Mouse (Mus musculus) gastrocnemius, postnatal 25 days (tissue): ENCODE measurements around the gene Mark4. TPM values are rescaled to one million over a fixed set of nuclear protein-coding genes. Genes with fewer than 3 reads are reported as not detected.

Experiments used
- DNase-seq: peaks from one replicate; pipeline ENCODE4 v3.0.0; 2022
- microRNA-seq, 2 experiments: library from miRNA; unstranded; fragments of <30 nt; microRNA quantifications; one replicate each; pipeline ENCODE4 v1.2.0; 2021; ENCODE audit warnings: borderline replicate concordance in 2 of 2
- total RNA-seq, 2 experiments: library from RNA; stranded (reverse); gene quantifications; 1 replicate in 1 of 2; 2 replicates in 1 of 2; pipeline ENCODE4 v1.2.3; 2021

Mark4 gene
- total RNA-seq, 2 experiments from 2014 or later: 13.2 to 13.8 TPM

GRCm38 (mm10) chr7:19399496-19400280 lies 58.9 kb downstream of the Mark4 start:
- no peak for DNase-seq

DNA sequence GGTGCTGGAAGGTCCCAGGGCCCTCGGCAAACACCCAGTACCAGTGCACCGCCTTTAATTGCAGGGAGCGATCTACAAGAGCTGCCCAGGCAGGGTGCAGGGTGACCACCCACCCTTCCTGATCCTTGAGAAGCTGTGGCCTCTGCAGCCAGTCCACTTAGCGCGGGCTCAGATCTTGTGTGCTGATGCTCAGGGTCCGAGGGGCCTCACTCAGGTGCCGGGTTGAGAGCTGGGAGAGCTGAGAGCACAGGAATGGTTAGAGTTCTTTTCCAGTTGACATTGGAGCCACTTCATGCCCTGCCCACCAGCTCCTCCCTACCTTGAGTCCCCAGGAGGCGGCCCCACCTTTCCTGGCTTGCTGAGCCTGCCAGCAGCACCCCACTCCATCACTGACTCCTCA lies 64.1 kb downstream of the Mark4 start:
- no peak for DNase-seq

GRCm38 (mm10) chr7:19388699-19389413 lies 69.8 kb downstream of the Mark4 start:
- no peak for DNase-seq

DNA sequence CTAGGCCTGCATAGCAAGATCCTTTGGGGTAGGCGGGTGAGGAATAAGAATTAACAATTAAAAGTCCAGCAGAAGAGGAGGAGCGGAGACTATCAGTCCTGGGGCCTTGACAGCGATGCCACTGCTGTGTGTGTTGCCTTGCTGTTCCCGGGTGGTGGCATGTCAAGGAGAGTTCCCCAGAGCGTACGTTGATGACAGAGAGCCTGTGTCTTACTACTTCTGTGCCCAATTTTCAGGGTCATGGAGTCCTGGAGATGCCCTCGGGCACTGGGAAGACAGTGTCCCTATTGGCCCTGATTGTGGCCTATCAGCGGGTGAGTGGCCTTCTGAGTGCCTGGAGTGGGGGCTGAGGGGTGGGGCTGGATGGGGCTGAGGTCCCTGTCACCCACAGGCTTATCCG lies 74.9 kb downstream of the Mark4 start:
- DNase-seq: no peak

- DNase-seq: no peak
Measured at GRCm38 (mm10) chr7:19382166-19382541, 76.5 kb downstream of the Mark4 start.

DNA sequence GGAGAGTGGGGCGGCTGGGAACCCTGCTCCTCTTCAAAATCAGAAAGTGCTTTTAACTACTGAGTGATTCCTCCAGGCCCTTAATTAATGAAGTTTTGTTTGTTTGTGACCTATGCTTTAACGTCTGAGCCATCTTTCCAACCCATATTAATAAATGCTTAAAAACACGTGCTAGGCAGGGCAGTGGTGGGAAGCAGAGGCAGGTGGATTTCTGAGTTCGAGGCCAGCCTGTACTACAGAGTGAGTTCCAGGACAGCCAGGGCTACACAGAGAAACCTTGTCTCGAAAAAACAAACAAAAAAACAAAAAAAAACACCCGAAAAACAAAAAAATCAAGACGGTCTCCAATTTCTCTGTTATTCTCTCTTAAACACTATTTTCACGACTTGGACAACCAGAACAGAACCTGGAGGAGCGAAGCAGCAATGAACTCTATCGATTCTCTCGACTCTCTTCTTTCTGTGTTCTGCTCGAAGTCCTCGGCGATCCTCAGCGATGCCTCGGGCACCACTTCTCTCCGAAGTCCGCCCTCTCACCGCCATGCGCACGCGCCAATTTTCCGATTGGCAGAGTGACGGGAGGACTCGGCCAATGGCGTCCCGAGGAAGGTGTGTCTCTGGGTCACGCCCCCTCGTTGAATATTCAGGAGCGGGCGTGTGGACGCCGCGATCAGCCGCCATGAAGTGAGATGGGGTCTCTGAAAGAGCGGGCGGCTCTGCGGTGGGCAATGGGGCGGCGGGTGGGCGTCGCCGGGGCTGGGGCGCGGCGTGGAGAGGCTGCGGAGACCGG lies 77.0 kb downstream of the Mark4 start, which contains the start of gene Ercc2:
Ercc2 (plus strand) TSS at position 634 of the 789 bp plus-strand sequence.
- DNase-seq: peak; percentile 99

DNA sequence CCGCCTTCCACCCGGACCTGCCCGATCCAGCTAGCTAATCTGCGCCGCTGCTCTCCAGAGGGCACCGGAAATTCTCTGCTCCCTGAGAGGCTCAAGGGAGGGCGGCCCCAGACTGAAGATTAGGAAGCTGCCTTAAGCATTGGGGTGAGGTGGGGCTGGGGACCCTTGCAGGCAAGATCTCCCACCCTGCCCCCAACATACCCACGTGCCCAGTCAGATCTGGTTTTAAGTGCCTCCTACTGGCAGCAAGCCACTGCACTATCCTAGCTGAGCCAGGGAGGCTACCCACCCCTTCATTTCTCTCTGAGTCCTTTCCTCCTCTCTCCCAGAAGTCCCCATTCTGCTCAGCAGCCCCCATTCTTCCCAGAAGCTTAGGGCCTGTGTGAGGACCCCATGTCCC lies 80.6 kb downstream of the Mark4 start:
- no peak for DNase-seq

DNA sequence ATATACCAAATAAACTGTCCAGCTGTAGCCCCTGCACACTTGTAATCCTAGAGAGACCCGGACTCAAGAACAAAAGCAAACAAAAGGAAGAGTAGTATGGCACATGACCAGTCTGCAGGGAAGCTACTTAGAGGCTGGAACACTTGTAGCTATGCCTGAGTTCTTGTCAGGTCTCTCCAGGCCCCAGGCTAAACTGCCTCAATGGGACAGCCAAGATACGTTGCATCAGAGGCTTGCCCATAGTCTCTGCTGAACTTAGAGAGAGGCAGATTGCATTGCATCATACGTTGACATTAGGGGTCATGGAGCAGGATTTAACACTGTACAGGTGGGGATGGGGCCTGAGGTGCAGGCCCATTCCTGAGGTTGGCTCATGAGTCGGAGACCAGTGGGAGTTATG lies 82.6 kb downstream of the Mark4 start:
- DNase-seq: no peak

GRCm38 (mm10) chr7:19375368-19375767 lies 83.3 kb downstream of the Mark4 start:
- DNase-seq: no peak

Small RNA genes within 50 kb of the gene (microRNA-seq; reads per million reads assigned to microRNA genes)
- gene Mir343: 0 reads per million in 2 experiments

Other genes with a start within 250 kb of the Mark4 start
- gene Gpr4, start 246.3 kb downstream of the Mark4 start, total RNA-seq: 1 to 10 TPM; 1.7 to 2.4 TPM
- 10 to 100 TPM; 39.4 to 41.3 TPM for gene Opa3, start 230.5 kb downstream of the Mark4 start, total RNA-seq
- gene Vasp, start 187.0 kb downstream of the Mark4 start, total RNA-seq: 10 to 100 TPM; 16.3 to 18.0 TPM
- not detected for gene Ppm1n, start 178.8 kb downstream of the Mark4 start, total RNA-seq
- gene Rtn2, start 176.2 kb downstream of the Mark4 start, total RNA-seq: 100 to 1,000 TPM; 943 to 950 TPM
- gene Fosb, start 148.8 kb downstream of the Mark4 start, total RNA-seq: under 1 TPM; 0.43 to 0.64 TPM
- 10 to 100 TPM; 21.5 to 25.4 TPM for gene Ercc1, start 114.0 kb downstream of the Mark4 start, total RNA-seq
- 10 to 100 TPM in 1 of 2 experiments, 1 to 10 TPM in 1; 8.5 to 10.1 TPM for gene Cd3eap, start 99.3 kb downstream of the Mark4 start, total RNA-seq
- 1 to 10 TPM; 2.6 TPM for gene Ppp1r13l, start 99.1 kb downstream of the Mark4 start, total RNA-seq
- 1 to 10 TPM; 7.8 to 8.8 TPM for gene Ercc2, start 76.8 kb downstream of the Mark4 start, total RNA-seq
- gene Klc3, start 54.7 kb downstream of the Mark4 start, total RNA-seq: under 1 TPM in 1 of 2 experiments, not detected in 1; 0.43 TPM
- over 10,000 TPM; 37,777 to 44,473 TPM for gene Ckm, start 54.0 kb downstream of the Mark4 start, total RNA-seq
- under 1 TPM; 0.56 to 0.67 TPM for gene Exoc3l2, start 4.5 kb upstream of the Mark4 start, total RNA-seq
- 1 to 10 TPM; 1.7 to 1.9 TPM for gene Bloc1s3, start 49.5 kb upstream of the Mark4 start, total RNA-seq
- 10 to 100 TPM in 1 of 2 experiments, 1 to 10 TPM in 1; 8.8 to 10.6 TPM for gene Trappc6a, start 49.6 kb upstream of the Mark4 start, total RNA-seq
- gene Nkpd1, start 59.0 kb upstream of the Mark4 start, total RNA-seq: not detected
- gene Ppp1r37, start 104.3 kb upstream of the Mark4 start, total RNA-seq: 10 to 100 TPM; 34.5 to 38.6 TPM
- gene Zfp296, start 118.5 kb upstream of the Mark4 start, total RNA-seq: under 1 TPM; 0.28 to 0.40 TPM
- 10 to 100 TPM; 58.1 to 58.5 TPM for gene Gemin7, start 118.8 kb upstream of the Mark4 start, total RNA-seq
- 10 to 100 TPM; 11.2 to 12.4 TPM for gene Clasrp, start 145.7 kb upstream of the Mark4 start, total RNA-seq
- gene Relb, start 170.6 kb upstream of the Mark4 start, total RNA-seq: 1 to 10 TPM; 4.4 to 5.8 TPM
- 10 to 100 TPM; 36.3 to 47.0 TPM for gene Clptm1, start 206.2 kb upstream of the Mark4 start, total RNA-seq
- gene Apoc2, start 219.1 kb upstream of the Mark4 start, total RNA-seq: not detected
- not detected for gene Gm44805, start 222.6 kb upstream of the Mark4 start, total RNA-seq
- not detected for gene Apoc4, start 222.7 kb upstream of the Mark4 start, total RNA-seq
- 1 to 10 TPM in 1 of 2 experiments, not detected in 1; 3.7 TPM for gene Apoc1, start 233.8 kb upstream of the Mark4 start, total RNA-seq
- 100 to 1,000 TPM in 1 of 2 experiments, 10 to 100 TPM in 1; 53.5 to 108 TPM for gene Apoe, start 240.4 kb upstream of the Mark4 start, total RNA-seq